Mouse (Mus musculus) embryonic facial prominence, embryonic 13.5 days (tissue): ENCODE measurements around the gene Gm10642. TPM values are rescaled to one million over a fixed set of nuclear protein-coding genes. Genes with fewer than 3 reads are reported as not detected.

Source experiments
- ATAC-seq: fragments of 200-750 bp; cut with Nextera tagmentation; 2 replicates; pipeline ENCODE4 v1.8.0; 2017; ENCODE audit warnings: low read depth; ENCODE audit not compliant: insufficient number of reproducible peaks, insufficient read depth, low FRiP score, low TSS enrichment
- H3K27ac ChIP-seq: fragments of 300-500 bp; sonication (generic); 2 replicates; pipeline ENCODE4 v1.5.1; 2015; ENCODE audit warnings: moderate library complexity, mild to moderate bottlenecking, inconsistent platforms
- H3K27me3 ChIP-seq: fragments of 300-500 bp; sonication (generic); 2 replicates; pipeline ENCODE4 v1.6.1; 2015; ENCODE audit warnings: mild to moderate bottlenecking, inconsistent platforms
- H3K36me3 ChIP-seq: fragments of 300-500 bp; sonication (generic); 2 replicates; pipeline ENCODE4 v1.6.1; 2015; ENCODE audit warnings: mild to moderate bottlenecking, inconsistent platforms
- H3K4me1 ChIP-seq: fragments of 300-500 bp; sonication (generic); 2 replicates; pipeline ENCODE4 v1.6.1; 2015; ENCODE audit warnings: inconsistent platforms
- H3K4me2 ChIP-seq: fragments of 300-500 bp; sonication (generic); 2 replicates; pipeline ENCODE4 v1.6.1; 2015; ENCODE audit warnings: moderate library complexity, mild to moderate bottlenecking, inconsistent platforms
- H3K4me3 ChIP-seq: fragments of 300-500 bp; sonication (generic); 2 replicates; pipeline ENCODE4 v1.5.1; 2015; ENCODE audit warnings: mild to moderate bottlenecking, inconsistent platforms
- H3K9ac ChIP-seq: fragments of 300-500 bp; sonication (generic); 2 replicates; pipeline ENCODE4 v1.6.1; 2015; ENCODE audit warnings: mild to moderate bottlenecking, inconsistent platforms
- H3K9me3 ChIP-seq: fragments of 300-500 bp; sonication (generic); 2 replicates; pipeline ENCODE4 v1.6.1; 2016; ENCODE audit warnings: inconsistent platforms
- WGBS: fragments of 180-500 bp; shearing (Covaris S2); methylation state at CpG from one replicate; pipeline ENCODE4 v1.1.7; 2015; ENCODE audit warnings: mixed read lengths; 5-methylcytosine and 5-hydroxymethylcytosine counted together
- polyA plus RNA-seq: library from polyadenylated mRNA; unstranded; fragments of >200 nt; fragmentation: Nextera tagmentation; extraction: Ambion mirVana; gene quantifications from 2 replicates; pipeline ENCODE4 v1.2.1, GENCODE M21; 2015

The Gm10642 gene
- polyA plus RNA-seq, 1 experiment from 2014 or later: 0.28 TPM

GRCm38 (mm10) chr9:70657013-70657967 lies 1.2 kb downstream of the Gm10642 start, which contains the start of gene Mindy2:
TSS of gene Mindy2 (minus strand) at chr9:70657174.
- 1% methylated on average over 67 of the region's 67 CpGs for WGBS
- Histone ChIP-seq H3K4me2 (peak within 1 kb of the TSS; percentile 82), H3K36me3 (no peaks in the 10 kb centered on the region), H3K9me3 (no peaks in the 10 kb centered on the region), H3K4me3 (peak within 1 kb of the TSS; percentile 70), H3K27ac (peak within 1 kb of the TSS; percentile 94), H3K27me3 (no peaks in the 10 kb centered on the region), H3K4me1 (peaks cover 23% of the 10 kb centered on the region), H3K9ac (peak within 1 kb of the TSS; percentile 88)
- ATAC-seq: peak; percentile 94

GRCm38 (mm10) chr9:70658266-70658665 lies 2.2 kb downstream of the Gm10642 start:
- Histone ChIP-seq H3K27me3 (no peaks in the 10 kb centered on the region), H3K4me3 (no peak overlapping the region), H3K4me2 (no peak overlapping the region), H3K27ac (no peak overlapping the region), H3K9me3 (no peaks in the 10 kb centered on the region), H3K9ac (no peak overlapping the region), H3K4me1 (peaks cover 22% of the 10 kb centered on the region), H3K36me3 (no peaks in the 10 kb centered on the region)
- no peak for ATAC-seq
- WGBS: 70% methylated on average over 2 of the region's 2 CpGs

GRCm38 (mm10) chr9:70664847-70665246 lies 8.8 kb downstream of the Gm10642 start:
- Histone ChIP-seq H3K4me2 (no peak overlapping the region), H3K27ac (no peak overlapping the region), H3K4me1 (no peaks in the 10 kb centered on the region), H3K27me3 (no peaks in the 10 kb centered on the region), H3K4me3 (no peak overlapping the region), H3K36me3 (no peaks in the 10 kb centered on the region), H3K9me3 (no peaks in the 10 kb centered on the region), H3K9ac (no peak overlapping the region)
- 80% methylated on average over 4 of the region's 4 CpGs for WGBS
- no peak for ATAC-seq

- Histone ChIP-seq H3K27ac (no peak overlapping the region), H3K9ac (no peak overlapping the region), H3K4me2 (no peak overlapping the region), H3K36me3 (no peaks in the 10 kb centered on the region), H3K9me3 (no peaks in the 10 kb centered on the region), H3K4me3 (no peak overlapping the region), H3K27me3 (no peaks in the 10 kb centered on the region), H3K4me1 (no peaks in the 10 kb centered on the region)
- ATAC-seq: no peak
- 69% methylated on average over 16 of the region's 16 CpGs for WGBS
Observed at GRCm38 (mm10) chr9:70665372-70666145, 9.5 kb downstream of the Gm10642 start.

GRCm38 (mm10) chr9:70666811-70667210 lies 10.8 kb downstream of the Gm10642 start:
- H3K9ac ChIP-seq: no peak overlapping the region
- H3K4me3 ChIP-seq: no peak overlapping the region
- H3K27me3 ChIP-seq: no peaks in the 10 kb centered on the region
- no peaks in the 10 kb centered on the region for H3K4me1 ChIP-seq
- 68% methylated on average over 7 of the region's 7 CpGs for WGBS
- H3K36me3 ChIP-seq: no peaks in the 10 kb centered on the region
- H3K27ac ChIP-seq: no peak overlapping the region
- ATAC-seq: no peak
- H3K4me2 ChIP-seq: no peak overlapping the region
- no peaks in the 10 kb centered on the region for H3K9me3 ChIP-seq

GRCm38 (mm10) chr9:70668048-70668447 lies 12.0 kb downstream of the Gm10642 start:
- Histone ChIP-seq H3K9ac (no peak overlapping the region), H3K4me3 (no peak overlapping the region), H3K9me3 (no peaks in the 10 kb centered on the region), H3K27ac (no peak overlapping the region), H3K27me3 (no peaks in the 10 kb centered on the region), H3K36me3 (no peaks in the 10 kb centered on the region), H3K4me2 (no peak overlapping the region), H3K4me1 (0 out of 2 replicates have a peak, but pooled peaks cover 5% of the 10 kb centered on the region)
- no peak for ATAC-seq

GRCm38 (mm10) chr9:70669197-70669596 lies 13.1 kb downstream of the Gm10642 start:
- ATAC-seq: no peak
- H3K27ac ChIP-seq: no peak overlapping the region
- WGBS: 58% methylated on average over 2 of the region's 2 CpGs
- H3K27me3 ChIP-seq: no peaks in the 10 kb centered on the region
- no peak overlapping the region for H3K4me2 ChIP-seq
- H3K9me3 ChIP-seq: no peaks in the 10 kb centered on the region
- H3K36me3 ChIP-seq: no peaks in the 10 kb centered on the region
- H3K4me1 ChIP-seq: 0 out of 2 replicates have a peak, but pooled peaks cover 9% of the 10 kb centered on the region
- H3K4me3 ChIP-seq: no peak overlapping the region
- no peak overlapping the region for H3K9ac ChIP-seq

- Histone ChIP-seq H3K4me3 (no peak overlapping the region), H3K27ac (no peak overlapping the region), H3K9ac (no peak overlapping the region), H3K9me3 (no peaks in the 10 kb centered on the region), H3K36me3 (no peaks in the 10 kb centered on the region), H3K4me1 (0 out of 2 replicates have a peak, but pooled peaks cover 9% of the 10 kb centered on the region), H3K4me2 (no peak overlapping the region), H3K27me3 (no peaks in the 10 kb centered on the region)
- no peak for ATAC-seq
- WGBS: 89% methylated on average over 6 of the region's 6 CpGs
Observed at GRCm38 (mm10) chr9:70670381-70670780, 14.3 kb downstream of the Gm10642 start.

GRCm38 (mm10) chr9:70671278-70671677 lies 15.2 kb downstream of the Gm10642 start:
- WGBS: 59% methylated on average over 6 of the region's 6 CpGs
- Histone ChIP-seq H3K4me2 (no peak overlapping the region), H3K36me3 (no peaks in the 10 kb centered on the region), H3K4me3 (no peak overlapping the region), H3K4me1 (0 out of 2 replicates have a peak, but pooled peaks cover 9% of the 10 kb centered on the region), H3K27ac (no peak overlapping the region), H3K9ac (no peak overlapping the region), H3K9me3 (no peaks in the 10 kb centered on the region), H3K27me3 (no peaks in the 10 kb centered on the region)
- no peak for ATAC-seq

- Histone ChIP-seq H3K36me3 (no peaks in the 10 kb centered on the region), H3K9ac (no peak overlapping the region), H3K27ac (peak overlapping the region; percentile 28; the same call in 1 of the 2 replicates), H3K4me1 (0 out of 2 replicates have a peak, but pooled peaks cover 9% of the 10 kb centered on the region), H3K4me2 (no peak overlapping the region), H3K9me3 (no peaks in the 10 kb centered on the region), H3K4me3 (no peak overlapping the region), H3K27me3 (no peaks in the 10 kb centered on the region)
- no peak for ATAC-seq
- WGBS: 41% methylated on average over 10 of the region's 10 CpGs
Observed at GRCm38 (mm10) chr9:70671772-70672579, 15.9 kb downstream of the Gm10642 start.

- ATAC-seq: no peak
- H3K36me3 ChIP-seq: no peaks in the 10 kb centered on the region
Observed at GRCm38 (mm10) chr9:70673656-70674055, 17.6 kb downstream of the Gm10642 start.

More at GRCm38 (mm10) chr9:70673656-70674055, 17.6 kb downstream of the Gm10642 start:
- Histone ChIP-seq H3K4me2 (no peak overlapping the region), H3K4me3 (no peak overlapping the region), H3K27me3 (no peaks in the 10 kb centered on the region), H3K27ac (no peak overlapping the region), H3K9ac (no peak overlapping the region), H3K4me1 (0 out of 2 replicates have a peak, but pooled peaks cover 9% of the 10 kb centered on the region), H3K9me3 (no peaks in the 10 kb centered on the region)
- WGBS: 38% methylated on average over 4 of the region's 4 CpGs
